Mouse (Mus musculus): Measurements from ENCODE around the gene Nr2c2ap.
A peak's percentile ranks its signal among the peaks of the same experiment; 100 is the strongest.

The Nr2c2ap gene

DNA sequence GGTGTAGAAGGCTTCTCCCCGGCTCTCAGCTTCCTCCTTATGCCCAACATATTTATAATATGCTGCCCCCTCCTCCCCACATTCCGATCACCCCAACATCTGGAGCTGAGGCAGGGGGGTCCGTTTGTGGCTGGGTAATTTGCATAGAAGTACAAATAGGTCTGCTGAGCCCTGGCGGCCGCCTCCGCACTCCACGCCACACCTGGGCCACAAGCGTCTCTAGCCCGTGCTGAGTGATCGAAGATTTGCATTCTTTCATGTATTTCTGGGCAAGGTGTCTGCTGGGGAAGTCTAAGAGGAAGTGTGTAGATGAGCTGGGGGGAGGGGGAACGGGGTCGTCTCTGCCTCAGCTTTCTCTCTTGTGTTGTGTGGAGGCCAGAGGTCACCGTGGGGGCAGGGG is 28.9 kb downstream of the Nr2c2ap start:
- DNase-seq (ENCODE audit: low spot score in 2 of 2), result no peak

DNA sequence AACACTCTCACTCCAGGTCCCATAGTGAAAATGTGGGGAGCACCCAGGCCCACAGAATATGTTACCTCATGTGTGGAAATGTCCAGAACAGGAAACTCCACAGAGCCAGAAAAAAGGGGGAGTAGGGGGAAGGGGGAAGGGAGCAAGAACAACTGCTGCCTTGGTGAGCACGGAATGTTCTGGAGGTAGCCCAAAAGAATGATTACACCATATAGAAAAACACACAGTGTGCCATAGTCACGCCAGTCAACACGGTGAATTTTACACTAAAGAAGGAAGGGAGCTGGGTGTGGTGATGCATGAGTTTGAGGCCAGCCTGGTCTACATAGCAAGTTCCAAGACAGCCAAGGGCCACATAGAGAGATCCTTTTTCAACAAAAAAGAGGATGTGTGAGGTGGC is 32.2 kb downstream of the Nr2c2ap start:
- no peak for DNase-seq (ENCODE audit: low spot score in 2 of 2)

DNA sequence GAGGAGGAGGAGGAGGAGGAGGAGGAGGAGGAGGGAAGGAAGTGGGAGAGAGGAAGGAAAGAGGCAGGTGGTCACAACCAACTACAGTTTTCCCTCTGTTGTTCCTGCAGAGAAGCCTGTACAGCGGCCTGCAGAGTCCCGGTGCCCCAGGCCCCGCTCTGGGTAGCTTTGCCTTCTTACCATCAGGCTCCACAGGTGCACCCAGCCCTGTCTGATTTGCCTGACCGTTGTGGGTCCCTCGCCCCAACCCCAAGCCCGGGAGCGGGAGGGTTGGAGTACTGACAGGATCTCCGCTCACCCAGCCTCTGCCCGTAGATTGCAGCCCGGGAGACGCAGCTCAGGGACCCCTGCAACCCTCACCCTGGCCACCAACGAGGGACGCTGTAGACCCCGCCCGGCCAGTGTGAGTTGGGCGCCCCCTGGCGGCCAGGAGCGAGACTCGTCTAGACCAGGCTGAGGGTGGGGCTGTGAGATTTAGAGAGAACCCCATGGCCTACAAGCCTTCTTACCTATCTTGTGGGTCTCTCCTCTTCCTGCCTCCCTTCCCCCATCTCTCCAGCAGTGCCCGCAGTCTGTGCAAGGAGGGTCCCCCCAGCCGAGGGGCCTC is 35.5 kb downstream of the Nr2c2ap start:
- DNase-seq (ENCODE audit: low spot score in 2 of 2), result peak; percentile 31 to 39

DNA sequence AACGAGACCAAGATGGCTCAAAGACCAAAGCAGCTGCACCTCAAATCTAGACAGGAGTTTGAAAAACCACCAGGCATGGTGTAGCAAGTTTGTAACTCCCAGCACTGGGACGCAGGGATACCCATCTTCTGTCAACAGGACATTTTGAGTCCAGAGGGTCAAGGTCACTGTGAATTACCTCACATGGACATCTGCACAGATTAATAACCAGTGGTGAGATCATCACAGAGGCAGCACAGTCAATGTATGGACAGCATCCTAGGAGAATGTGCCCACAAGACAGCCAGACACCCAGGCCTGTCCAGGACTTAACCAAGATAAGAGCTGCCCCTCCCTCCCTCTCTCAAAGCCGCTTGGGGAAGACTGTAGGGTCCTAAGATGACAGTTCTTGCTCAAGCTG is 39.0 kb downstream of the Nr2c2ap start:
- DNase-seq (ENCODE audit: low spot score in 2 of 2), result no peak

GRCm38 (mm10) chr8:70170748-70171147 is 39.6 kb downstream of the Nr2c2ap start:
- no peak for DNase-seq (ENCODE audit: low spot score in 2 of 2)

- DNase-seq (ENCODE audit: low spot score in 2 of 2), result no peak
Observed at GRCm38 (mm10) chr8:70171240-70171639, 40.1 kb downstream of the Nr2c2ap start.

DNA sequence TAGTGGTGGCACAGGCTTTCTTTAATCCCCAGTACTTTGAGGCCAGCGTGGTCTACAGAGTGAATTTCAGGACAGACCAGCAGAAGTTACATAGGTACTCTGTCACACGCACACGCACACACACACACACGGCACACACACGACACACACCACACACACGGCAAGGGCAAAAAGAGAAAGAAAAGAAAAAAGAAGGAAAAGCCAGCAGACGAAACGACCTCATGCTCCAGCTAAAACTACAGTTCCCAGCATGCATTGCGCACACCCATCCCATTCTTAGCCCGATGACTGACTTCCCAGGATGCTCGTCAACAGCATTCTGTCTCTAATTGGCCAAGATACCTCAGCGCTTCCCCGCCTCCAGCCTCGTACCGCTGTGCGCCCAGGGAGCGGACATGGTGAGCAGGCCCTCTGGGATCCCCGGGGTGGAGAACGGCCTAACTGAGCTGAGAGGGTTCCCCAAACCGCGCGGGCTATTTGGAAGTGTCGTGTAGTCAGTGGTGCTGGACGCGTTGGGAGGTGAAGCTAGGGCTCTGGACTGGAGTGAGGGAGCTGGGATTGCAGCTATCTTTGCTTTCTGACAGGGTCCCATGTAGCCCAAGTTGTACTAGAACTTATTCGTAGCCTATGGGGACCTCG is 41.0 kb downstream of the Nr2c2ap start, which contains the start of gene Tmem161a:
Gene Tmem161a (plus strand): TSS at position 314 of the 639 bp plus-strand sequence.
- DNase-seq (ENCODE audit: low spot score in 2 of 2), result peak; percentile 95 to 96

GRCm38 (mm10) chr8:70173320-70173719 is 42.2 kb downstream of the Nr2c2ap start:
- DNase-seq (ENCODE audit: low spot score in 2 of 2), result no peak

- DNase-seq (ENCODE audit: low spot score in 2 of 2), result peak in 1 of 2 experiments; percentile 23
Observed at GRCm38 (mm10) chr8:70174079-70174478, 42.9 kb downstream of the Nr2c2ap start.

GRCm38 (mm10) chr8:70178231-70178630 is 47.1 kb downstream of the Nr2c2ap start:
- DNase-seq (ENCODE audit: low spot score in 2 of 2), result no peak

DNA sequence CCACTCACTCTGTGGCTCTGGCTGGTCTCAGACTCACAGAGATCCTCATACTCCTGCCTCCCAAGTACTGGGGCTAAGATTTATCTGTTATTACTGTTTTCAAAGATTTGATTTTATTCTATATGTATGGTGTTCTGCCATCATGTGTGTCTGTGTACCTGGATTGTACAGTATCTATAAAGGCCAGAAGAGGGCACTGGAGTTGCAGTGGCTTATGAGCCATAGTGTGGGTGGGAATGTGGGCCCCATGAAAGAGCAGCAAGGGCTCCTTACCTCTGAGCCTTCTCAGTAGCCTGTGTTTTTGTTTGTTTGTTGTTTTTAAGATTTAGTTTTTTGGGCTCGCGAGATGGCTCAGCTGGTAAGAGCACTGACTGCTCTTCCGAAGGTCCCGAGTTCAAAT is 47.9 kb downstream of the Nr2c2ap start:
- DNase-seq (ENCODE audit: low spot score in 2 of 2), result no peak

- DNase-seq (ENCODE audit: low spot score in 2 of 2), result no peak
Observed at GRCm38 (mm10) chr8:70181212-70181902, 50.2 kb downstream of the Nr2c2ap start.

DNA sequence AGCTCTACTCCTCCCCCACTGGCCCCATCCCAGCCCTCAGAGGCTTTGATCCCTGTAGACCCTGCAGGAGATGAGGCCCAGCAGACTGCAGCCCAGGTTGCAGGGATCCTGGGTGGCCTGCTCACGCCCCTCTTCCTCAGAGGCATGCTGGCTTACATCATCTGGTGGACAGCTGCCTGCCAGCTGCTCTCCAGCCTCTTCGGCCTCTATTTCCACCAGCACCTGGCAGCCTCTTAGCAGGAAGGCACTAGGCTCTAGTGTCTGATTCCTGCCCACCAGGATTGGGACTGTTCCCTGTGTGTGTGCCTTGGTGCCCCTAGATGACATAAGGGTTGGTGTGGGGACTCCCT is 50.7 kb downstream of the Nr2c2ap start:
- no peak for DNase-seq (ENCODE audit: low spot score in 2 of 2)

GRCm38 (mm10) chr8:70183194-70183593 is 52.1 kb downstream of the Nr2c2ap start:
- DNase-seq (ENCODE audit: low spot score in 2 of 2), result no peak
